Mouse (Mus musculus): ENCODE measurements around the gene Macrod2.

Macrod2 gene

GRCm38 (mm10) chr2:141091320-141091719 lies 696.2 kb downstream of the Macrod2 start:
- no peak for DNase-seq

GRCm38 (mm10) chr2:141117579-141117978 lies 722.5 kb downstream of the Macrod2 start:
- DNase-seq: no peak

- DNase-seq: no peak
These were observed 728.8 kb downstream of the Macrod2 start for GRCm38 (mm10) chr2:141123875-141124274.

GRCm38 (mm10) chr2:141125638-141126037 lies 730.5 kb downstream of the Macrod2 start:
- no peak for DNase-seq

GRCm38 (mm10) chr2:141142266-141142665 lies 747.2 kb downstream of the Macrod2 start:
- no peak for DNase-seq

GRCm38 (mm10) chr2:141152011-141152772 lies 757.1 kb downstream of the Macrod2 start:
- DNase-seq: no peak

- no peak for DNase-seq
These were observed 760.9 kb downstream of the Macrod2 start for GRCm38 (mm10) chr2:141155972-141156371.

- DNase-seq: no peak
These were observed 762.0 kb downstream of the Macrod2 start for GRCm38 (mm10) chr2:141156979-141157593.

- DNase-seq: no peak
These were observed 763.1 kb downstream of the Macrod2 start for GRCm38 (mm10) chr2:141158161-141158560.

- no peak for DNase-seq
These were observed 768.8 kb downstream of the Macrod2 start for GRCm38 (mm10) chr2:141163918-141164317.

- no peak for DNase-seq
These were observed 774.5 kb downstream of the Macrod2 start for GRCm38 (mm10) chr2:141169586-141169985.

- no peak for DNase-seq
These were observed 778.1 kb downstream of the Macrod2 start for GRCm38 (mm10) chr2:141173167-141173566.

GRCm38 (mm10) chr2:141173607-141174006 lies 778.5 kb downstream of the Macrod2 start:
- no peak for DNase-seq

GRCm38 (mm10) chr2:141180656-141181055 lies 785.5 kb downstream of the Macrod2 start:
- no peak for DNase-seq

GRCm38 (mm10) chr2:141182034-141182759 lies 787.1 kb downstream of the Macrod2 start:
- DNase-seq: no peak

GRCm38 (mm10) chr2:141194476-141194875 lies 799.4 kb downstream of the Macrod2 start:
- DNase-seq: no peak

- DNase-seq: no peak
These were observed 805.4 kb downstream of the Macrod2 start for GRCm38 (mm10) chr2:141200481-141200880.

- DNase-seq: no peak
These were observed 806.4 kb downstream of the Macrod2 start for GRCm38 (mm10) chr2:141201303-141202014.

GRCm38 (mm10) chr2:141202015-141202364 lies 806.9 kb downstream of the Macrod2 start:
- no peak for DNase-seq

GRCm38 (mm10) chr2:141211346-141211745 lies 816.2 kb downstream of the Macrod2 start:
- DNase-seq: no peak

- no peak for DNase-seq
These were observed 817.2 kb downstream of the Macrod2 start for GRCm38 (mm10) chr2:141212291-141212690.

- no peak for DNase-seq
These were observed 822.4 kb downstream of the Macrod2 start for GRCm38 (mm10) chr2:141217490-141217889.

- DNase-seq: no peak
These were observed 822.8 kb downstream of the Macrod2 start for GRCm38 (mm10) chr2:141217925-141218324.
